Mouse (Mus musculus): ENCODE measurements around the gene Zfr2. TPM values are rescaled to one million over a fixed set of nuclear protein-coding genes. Genes with fewer than 3 reads are reported as not detected.

Gene Zfr2
- polyA plus RNA-seq, 1 experiment from 2014 or later: 2.1 TPM

DNA sequence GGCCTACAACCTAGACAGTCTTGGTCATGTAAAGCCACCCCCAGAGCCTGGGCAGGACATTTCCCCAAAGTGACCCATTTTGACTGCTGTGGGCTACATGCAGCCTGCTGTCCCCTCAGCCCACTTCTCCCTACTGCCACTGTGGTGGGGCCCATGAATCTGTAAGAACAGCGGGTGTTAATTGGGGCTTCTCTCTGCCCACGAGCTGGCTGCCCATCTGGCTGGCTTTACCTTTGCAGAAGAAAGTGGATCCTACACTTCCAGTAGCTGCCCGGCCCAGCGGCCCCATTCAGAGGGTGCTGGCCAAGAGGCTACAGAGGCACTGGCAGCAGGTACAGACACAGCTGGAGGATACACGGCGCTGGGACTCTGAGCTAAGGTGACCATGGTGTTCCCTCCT lies 12.2 kb downstream of the Zfr2 start:
- Histone ChIP-seq H3K4me2 (replicated peaks; ENCODE audit: low read depth) (no peak overlapping the region), H3K36me3 (ENCODE audit: control insufficient read depth, insufficient read depth, low read length) (no peaks in the 10 kb centered on the region), H3K27me3 (ENCODE audit: control insufficient read depth, insufficient read depth, low read length) (no peaks in the 10 kb centered on the region), H3K9ac (ENCODE audit: low read length) (no peak overlapping the region), H3K9me3 (ENCODE audit: control insufficient read depth, low read length) (no peaks in the 10 kb centered on the region), H3K4me1 (replicated peaks; ENCODE audit: control insufficient read depth, insufficient read depth) (no peaks in the 10 kb centered on the region), H3K4me3 (ENCODE audit: low read depth, low read length) (no peak overlapping the region), H3K27ac (replicated peaks) (no peak overlapping the region)
- TF ChIP-seq CTCF (IDR thresholded peaks at IDR 0.05; ENCODE audit: low read depth): no peak
- no peak for TF ChIP-seq EP300 (optimal IDR thresholded peaks at IDR 0.05)
- 82% methylated on average over 6 of the region's 6 CpGs for WGBS
- no peak for ATAC-seq (ENCODE audit: low FRiP score, low TSS enrichment)
- DNase-seq (ENCODE audit: low spot score): no peak

GRCm38 (mm10) chr10:81247804-81248203 lies 14.8 kb downstream of the Zfr2 start:
- DNase-seq (ENCODE audit: low spot score): peak; percentile 56
- Histone ChIP-seq H3K4me2 (replicated peaks; ENCODE audit: low read depth) (no peak overlapping the region), H3K4me1 (replicated peaks; ENCODE audit: control insufficient read depth, insufficient read depth) (0 out of 2 replicates have a peak, but pooled peaks cover under 1% of the 10 kb centered on the region), H3K36me3 (ENCODE audit: control insufficient read depth, insufficient read depth, low read length) (no peaks in the 10 kb centered on the region; the same call in 1 of the 2 replicates), H3K9ac (ENCODE audit: low read length) (no peak overlapping the region), H3K27ac (replicated peaks) (no peak overlapping the region), H3K27me3 (ENCODE audit: control insufficient read depth, insufficient read depth, low read length) (no peaks in the 10 kb centered on the region; the same call in 1 of the 2 replicates), H3K9me3 (ENCODE audit: control insufficient read depth, low read length) (no peaks in the 10 kb centered on the region), H3K4me3 (ENCODE audit: low read depth, low read length) (no peak overlapping the region)
- no peak for TF ChIP-seq EP300 (optimal IDR thresholded peaks at IDR 0.05)
- TF ChIP-seq CTCF (IDR thresholded peaks at IDR 0.05; ENCODE audit: low read depth): no peak
- 0 out of 2 replicates have a peak, but pooled peaks have one; percentile 36 for ATAC-seq (ENCODE audit: low FRiP score, low TSS enrichment)
- WGBS: 71% methylated on average over 2 of the region's 2 CpGs

DNA sequence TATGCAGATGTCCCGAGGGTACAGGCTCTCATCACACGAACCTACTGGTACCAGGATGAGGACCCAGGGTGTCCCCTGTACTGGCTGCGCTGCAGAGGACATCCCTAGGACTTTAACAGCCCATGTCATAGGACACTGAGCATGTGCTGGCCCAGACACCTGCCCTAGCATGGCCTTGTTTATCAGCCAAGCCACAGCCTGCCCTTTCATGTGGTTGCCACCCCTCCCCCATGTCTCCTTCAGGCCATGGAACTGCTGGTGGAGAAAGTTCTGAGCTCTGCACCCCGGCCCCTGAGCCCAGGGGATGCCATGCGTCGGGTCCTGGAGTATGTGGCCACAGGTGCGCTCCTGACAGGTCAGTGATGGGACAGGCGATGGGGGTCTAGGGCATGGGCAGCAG lies 16.5 kb downstream of the Zfr2 start:
- 85% methylated on average over 8 of the region's 8 CpGs for WGBS
- ATAC-seq (ENCODE audit: low FRiP score, low TSS enrichment) (no peak), DNase-seq (ENCODE audit: low spot score) (no peak)
- Histone ChIP-seq H3K27ac (replicated peaks) (no peak overlapping the region), H3K9me3 (ENCODE audit: control insufficient read depth, low read length) (no peaks in the 10 kb centered on the region), H3K9ac (ENCODE audit: low read length) (no peak overlapping the region), H3K36me3 (ENCODE audit: control insufficient read depth, insufficient read depth, low read length) (no peaks in the 10 kb centered on the region; the same call in 1 of the 2 replicates), H3K27me3 (ENCODE audit: control insufficient read depth, insufficient read depth, low read length) (peaks cover 4% of the 10 kb centered on the region; the same call in 1 of the 2 replicates), H3K4me1 (replicated peaks; ENCODE audit: control insufficient read depth, insufficient read depth) (0 out of 2 replicates have a peak, but pooled peaks cover 3% of the 10 kb centered on the region), H3K4me2 (replicated peaks; ENCODE audit: low read depth) (no peak overlapping the region), H3K4me3 (ENCODE audit: low read depth, low read length) (no peak overlapping the region)
- no peak for TF ChIP-seq CTCF (IDR thresholded peaks at IDR 0.05; ENCODE audit: low read depth)
- TF ChIP-seq EP300 (optimal IDR thresholded peaks at IDR 0.05): no peak

GRCm38 (mm10) chr10:81252424-81253419 lies 19.8 kb downstream of the Zfr2 start, which contains the start of gene Matk:
TSS of gene Matk (plus strand) at chr10:81252935.
- DNase-seq (ENCODE audit: low spot score) (peak; percentile 54), ATAC-seq (ENCODE audit: low FRiP score, low TSS enrichment) (no peak; the same call in 1 of the 2 replicates)
- no peak within 1 kb of the TSS for H3K27ac ChIP-seq (replicated peaks)
- no peaks in the 10 kb centered on the region for H3K9me3 ChIP-seq (ENCODE audit: control insufficient read depth, low read length)
- H3K9ac ChIP-seq (ENCODE audit: low read length): no peak within 1 kb of the TSS
- no peak within 1 kb of the TSS for H3K4me2 ChIP-seq (replicated peaks; ENCODE audit: low read depth)
- peaks cover 10% of the 10 kb centered on the region; the same call in 1 of the 2 replicates for H3K27me3 ChIP-seq (ENCODE audit: control insufficient read depth, insufficient read depth, low read length)
- H3K36me3 ChIP-seq (ENCODE audit: control insufficient read depth, insufficient read depth, low read length): no peaks in the 10 kb centered on the region; the same call in 1 of the 2 replicates
- TF ChIP-seq CTCF (IDR thresholded peaks at IDR 0.05; ENCODE audit: low read depth) (peak; percentile 28), EP300 (optimal IDR thresholded peaks at IDR 0.05) (no peak)
- H3K4me1 ChIP-seq (replicated peaks; ENCODE audit: control insufficient read depth, insufficient read depth): 0 out of 2 replicates have a peak, but pooled peaks cover 6% of the 10 kb centered on the region
- WGBS: 11% methylated on average over 43 of the region's 44 CpGs
- H3K4me3 ChIP-seq (ENCODE audit: low read depth, low read length): no peak within 1 kb of the TSS

- Histone ChIP-seq H3K27ac (replicated peaks) (no peak overlapping the region), H3K4me1 (replicated peaks; ENCODE audit: control insufficient read depth, insufficient read depth) (0 out of 2 replicates have a peak, but pooled peaks cover 6% of the 10 kb centered on the region), H3K4me2 (replicated peaks; ENCODE audit: low read depth) (no peak overlapping the region), H3K27me3 (ENCODE audit: control insufficient read depth, insufficient read depth, low read length) (peaks cover 18% of the 10 kb centered on the region; the same call in 1 of the 2 replicates), H3K4me3 (ENCODE audit: low read depth, low read length) (no peak overlapping the region), H3K36me3 (ENCODE audit: control insufficient read depth, insufficient read depth, low read length) (no peaks in the 10 kb centered on the region; the same call in 1 of the 2 replicates), H3K9me3 (ENCODE audit: control insufficient read depth, low read length) (no peaks in the 10 kb centered on the region), H3K9ac (ENCODE audit: low read length) (no peak overlapping the region)
- TF ChIP-seq CTCF (IDR thresholded peaks at IDR 0.05; ENCODE audit: low read depth) (no peak), EP300 (optimal IDR thresholded peaks at IDR 0.05) (no peak)
- ATAC-seq (ENCODE audit: low FRiP score, low TSS enrichment) (no peak), DNase-seq (ENCODE audit: low spot score) (no peak)
- 44% methylated on average over 1 of the region's 1 CpGs for WGBS
Measured at GRCm38 (mm10) chr10:81254886-81255285, 21.9 kb downstream of the Zfr2 start.

Measured in stomach, postnatal 0 days (tissue).